Mouse (Mus musculus): ENCODE measurements at regions not wholly inside any gene's neighbourhood (a gene's known extent, or its start where the extent isn't known, plus 50 kb on each side); places are given as distances from the start of the nearest gene placed in this dataset.

DNA sequence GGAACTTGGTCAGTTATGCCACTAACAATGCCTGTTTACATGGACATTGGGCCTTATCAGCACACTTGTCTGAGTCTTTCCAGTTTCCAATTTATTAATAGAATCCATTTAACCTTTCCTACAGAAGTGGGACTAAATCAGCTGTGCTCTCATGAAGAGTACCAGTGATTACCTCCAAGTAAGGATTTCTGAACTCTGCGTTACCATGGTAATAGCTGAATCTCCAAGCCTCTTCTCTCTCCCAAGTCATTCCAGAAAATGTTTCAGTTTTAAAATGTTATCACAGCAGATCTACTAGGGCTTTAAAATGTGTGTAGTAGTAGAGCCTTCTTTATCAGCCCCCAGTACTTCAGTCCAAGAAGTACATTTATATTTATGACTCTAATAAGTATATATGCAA is 807.9 kb downstream of the Efnb2 start:
- no peak for DNase-seq (ENCODE audit: extremely low spot score, low spot score)

GRCm38 (mm10) chr8:7850573-7850972 is 810.5 kb downstream of the Efnb2 start:
- DNase-seq (ENCODE audit: extremely low spot score, low spot score), result no peak

- no peak for DNase-seq (ENCODE audit: extremely low spot score, low spot score)
These were observed 829.1 kb downstream of the Efnb2 start for GRCm38 (mm10) chr8:7831948-7832347.

- DNase-seq (ENCODE audit: extremely low spot score, low spot score), result no peak
These were observed 833.2 kb downstream of the Efnb2 start for GRCm38 (mm10) chr8:7827811-7828210.

- DNase-seq (ENCODE audit: extremely low spot score, low spot score), result no peak
These were observed 852.6 kb downstream of the Efnb2 start for GRCm38 (mm10) chr8:7808395-7808794.

DNA sequence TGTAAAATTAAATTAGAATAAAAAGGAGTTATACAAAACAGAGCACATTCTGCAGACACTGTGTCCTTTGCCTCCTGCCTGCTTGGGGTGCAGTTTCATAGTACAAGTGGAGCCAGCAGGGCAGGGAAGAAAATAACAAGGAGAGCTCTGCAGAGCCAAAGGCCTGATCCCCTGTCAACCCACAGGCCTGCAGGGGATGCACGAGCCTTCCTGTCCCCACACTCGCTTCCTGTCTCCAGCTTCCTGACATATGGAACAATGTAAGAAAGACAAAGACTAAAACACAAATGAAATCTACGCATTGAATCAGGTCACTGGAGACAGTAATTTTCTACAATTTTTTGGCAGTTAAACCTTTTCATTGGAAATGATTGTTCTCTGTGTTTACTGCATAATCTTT is 861.8 kb downstream of the Efnb2 start:
- DNase-seq (ENCODE audit: extremely low spot score, low spot score), result no peak

- DNase-seq (ENCODE audit: extremely low spot score, low spot score), result no peak
These were observed 864.9 kb downstream of the Efnb2 start for GRCm38 (mm10) chr8:7796156-7796555.

DNA sequence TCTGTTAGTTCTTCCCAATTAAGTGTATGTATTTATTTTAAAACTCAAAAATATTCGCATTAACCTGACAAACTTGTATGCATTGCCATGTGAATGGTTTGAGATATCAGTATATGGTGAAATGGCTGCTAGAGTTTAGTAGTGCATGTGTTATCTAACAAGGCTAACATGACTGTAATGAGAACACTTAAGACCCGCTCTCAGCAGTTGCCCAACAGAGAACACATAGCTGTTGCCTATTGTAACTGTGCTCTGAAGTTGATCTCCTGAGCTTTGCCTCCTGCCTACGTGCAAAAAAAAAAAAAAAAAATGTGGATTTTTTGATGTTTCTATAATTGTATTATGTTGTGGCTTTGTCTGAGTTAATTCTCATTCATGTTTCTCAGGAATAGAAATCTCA is 897.2 kb downstream of the Efnb2 start:
- no peak for DNase-seq (ENCODE audit: extremely low spot score, low spot score)

GRCm38 (mm10) chr8:7760987-7761386 is 900.1 kb downstream of the Efnb2 start:
- DNase-seq (ENCODE audit: extremely low spot score, low spot score), result no peak

DNA sequence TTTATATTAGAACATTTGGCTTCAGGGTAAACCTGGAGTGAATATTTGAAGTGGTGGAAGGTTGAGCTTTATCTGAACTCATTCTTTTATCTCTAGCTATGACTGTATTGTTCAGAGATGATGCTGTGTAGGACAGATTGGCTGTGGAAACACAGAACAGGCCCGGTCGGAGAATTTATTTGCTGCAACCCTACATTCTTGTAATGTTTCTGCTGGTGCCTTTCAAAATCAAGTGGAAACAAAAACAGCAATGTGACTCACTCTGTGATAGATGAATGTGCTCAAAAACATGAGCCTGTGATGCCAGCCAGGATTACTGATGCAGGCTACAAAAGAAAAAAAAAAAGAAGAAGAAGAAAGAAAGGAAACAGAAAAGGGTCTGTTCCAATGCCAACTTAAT is 928.3 kb downstream of the Efnb2 start:
- no peak for DNase-seq (ENCODE audit: extremely low spot score, low spot score)

DNA sequence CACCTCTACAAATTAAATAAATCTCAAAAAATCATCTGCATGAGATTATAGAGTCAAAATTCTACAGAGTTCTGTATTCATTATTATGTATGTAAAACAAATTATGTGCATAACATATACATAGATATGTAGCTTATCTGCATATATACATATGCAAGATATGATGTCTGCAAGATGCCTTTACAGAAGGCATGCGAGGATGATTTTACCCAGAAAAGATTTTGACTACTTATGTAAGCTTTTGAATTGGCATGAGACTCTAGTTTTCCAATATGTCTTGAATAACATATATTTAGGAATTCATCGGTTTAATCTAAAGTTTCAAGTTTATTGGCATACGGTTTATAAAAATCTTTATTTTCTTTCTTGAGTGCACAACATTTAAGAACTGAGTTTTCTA is 939.2 kb downstream of the Efnb2 start:
- DNase-seq (ENCODE audit: extremely low spot score, low spot score), result no peak

DNA sequence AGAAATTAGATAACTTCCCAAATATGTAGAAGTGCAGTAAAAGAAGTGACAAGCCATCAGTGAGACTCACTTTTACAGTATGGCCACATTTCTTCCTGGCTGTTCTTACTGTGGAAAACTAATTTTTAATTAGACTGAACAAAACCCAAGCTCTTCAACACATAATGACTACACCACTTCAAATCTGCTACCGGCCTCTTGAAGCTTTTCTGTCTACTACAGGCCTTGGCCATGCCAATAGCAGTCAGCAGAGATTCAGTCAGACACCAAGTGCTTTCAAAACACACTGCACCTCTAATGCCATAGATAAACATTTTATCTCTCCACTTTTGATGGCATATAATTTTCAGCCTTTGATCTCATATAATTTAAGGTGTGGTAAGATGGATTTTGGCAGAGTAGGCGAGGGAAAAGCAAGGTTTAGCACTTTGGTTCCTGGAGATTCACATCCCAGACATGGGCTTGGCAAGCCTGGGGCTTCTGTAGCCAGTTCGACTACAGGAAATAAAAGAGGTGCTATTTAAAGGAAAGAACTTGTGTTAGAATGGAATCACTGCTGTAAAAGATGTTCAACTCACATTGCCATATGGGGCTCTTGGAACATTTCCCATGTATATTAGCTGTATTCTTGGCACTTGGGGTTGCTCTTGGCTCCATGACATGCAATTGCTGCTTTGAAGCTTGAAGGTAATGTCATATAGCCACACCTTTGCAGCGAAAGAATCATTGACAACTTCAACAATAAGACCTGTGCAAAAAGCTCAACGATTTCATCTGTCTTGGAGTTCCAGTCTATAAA is 941.9 kb downstream of the Efnb2 start:
- DNase-seq (ENCODE audit: extremely low spot score, low spot score), result no peak

- no peak for DNase-seq (ENCODE audit: extremely low spot score, low spot score)
These were observed 950.3 kb downstream of the Efnb2 start for GRCm38 (mm10) chr8:7710764-7711163.

- DNase-seq (ENCODE audit: extremely low spot score, low spot score), result no peak
These were observed 951.6 kb downstream of the Efnb2 start for GRCm38 (mm10) chr8:7709406-7709805.

DNA sequence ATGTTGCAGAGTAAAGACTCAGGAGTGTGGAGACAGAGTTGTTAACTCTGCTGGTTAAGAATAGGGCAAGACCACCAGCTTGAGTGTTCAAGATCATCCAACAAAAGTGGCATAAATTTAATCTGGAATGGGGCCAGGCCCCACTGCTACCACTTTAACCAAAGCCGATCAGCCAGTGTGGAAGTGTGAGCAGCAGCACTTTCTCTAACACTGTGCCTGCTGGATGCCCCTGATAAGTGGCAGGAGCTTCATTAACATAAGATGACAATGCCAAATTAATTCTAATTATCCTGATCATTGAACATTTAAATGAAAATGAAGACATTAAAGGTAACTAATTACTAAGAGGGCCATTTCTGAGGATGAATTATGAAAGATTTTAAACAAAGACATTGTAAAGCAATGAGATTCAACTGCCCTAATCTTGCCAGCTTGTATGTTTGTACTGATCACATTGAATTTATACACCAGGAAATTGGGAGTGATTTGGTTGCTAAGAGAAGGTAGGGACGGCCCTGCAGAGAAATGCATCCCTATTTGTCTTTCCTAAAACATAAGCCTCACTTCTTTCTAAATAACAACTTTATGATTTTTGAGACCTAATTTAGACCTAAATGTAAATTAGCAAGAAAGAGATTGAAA is 969.6 kb downstream of the Efnb2 start:
- DNase-seq (ENCODE audit: extremely low spot score, low spot score), result no peak

GRCm38 (mm10) chr8:7653804-7654203 is 1007.2 kb downstream of the Efnb2 start:
- no peak for DNase-seq (ENCODE audit: extremely low spot score, low spot score)

All from neural tube, embryonic 10.5 days (tissue).